Mouse (Mus musculus) embryonic facial prominence, embryonic 12.5 days (tissue): ENCODE data around the gene Npas3. TPM values are rescaled to one million over a fixed set of nuclear protein-coding genes. Genes with fewer than 3 reads are reported as not detected.

Experiments used
- ATAC-seq: fragments of 200-750 bp; cut with Nextera tagmentation; 2 replicates; pipeline ENCODE4 v1.8.0; 2017; ENCODE audit not compliant: insufficient number of reproducible peaks, insufficient read depth, low FRiP score, low TSS enrichment
- H3K27ac ChIP-seq: fragments of 300-500 bp; sonication (generic); 2 replicates; pipeline ENCODE4 v1.5.1; 2016; ENCODE audit warnings: mild to moderate bottlenecking
- H3K27me3 ChIP-seq: fragments of 300-500 bp; sonication (generic); 2 replicates; pipeline ENCODE4 v1.6.1; 2016; ENCODE audit warnings: mild to moderate bottlenecking, moderate library complexity
- H3K36me3 ChIP-seq: fragments of 300-500 bp; sonication (generic); 2 replicates; pipeline ENCODE4 v1.6.1; 2016; ENCODE audit warnings: mild to moderate bottlenecking
- H3K4me1 ChIP-seq: fragments of 300-500 bp; sonication (generic); 2 replicates; pipeline ENCODE4 v1.6.1; 2016
- H3K4me2 ChIP-seq: fragments of 300-500 bp; sonication (generic); replicated peaks from 2 replicates; pipeline ENCODE4 v1.6.1; 2016; ENCODE audit warnings: mild to moderate bottlenecking, moderate library complexity
- H3K4me3 ChIP-seq: fragments of 300-500 bp; sonication (generic); 2 replicates; pipeline ENCODE4 v1.5.1; 2016; ENCODE audit warnings: mild to moderate bottlenecking
- H3K9ac ChIP-seq: fragments of 300-500 bp; sonication (generic); 2 replicates; pipeline ENCODE4 v1.6.1; 2016; ENCODE audit warnings: mild to moderate bottlenecking, moderate library complexity
- H3K9me3 ChIP-seq: fragments of 300-500 bp; sonication (generic); 2 replicates; pipeline ENCODE4 v1.6.1; 2016; ENCODE audit warnings: mild to moderate bottlenecking, moderate library complexity
- WGBS: fragments of 180-500 bp; shearing (Covaris S2); methylation state at CpG from one replicate; pipeline ENCODE4 v1.1.7; 2016; 5-methylcytosine and 5-hydroxymethylcytosine counted together
- polyA plus RNA-seq: library from polyadenylated mRNA; unstranded; fragments of >200 nt; fragmentation: Nextera tagmentation; extraction: Ambion mirVana; gene quantifications from 2 replicates; pipeline ENCODE4 v1.2.1, GENCODE M21; 2016

The Npas3 gene
- polyA plus RNA-seq, 1 experiment from 2014 or later = 6.4 TPM

GRCm38 (mm10) chr12:54101307-54101870 lies 852.9 kb downstream of the Npas3 start:
- Histone ChIP-seq H3K4me3 (no peak overlapping the region), H3K9ac (no peak overlapping the region), H3K27me3 (no peaks in the 10 kb centered on the region), H3K36me3 (no peaks in the 10 kb centered on the region), H3K27ac (no peak overlapping the region), H3K4me1 (no peaks in the 10 kb centered on the region), H3K9me3 (no peaks in the 10 kb centered on the region), H3K4me2 (no peak overlapping the region)
- 67% methylated on average over 5 of the region's 5 CpGs for WGBS
- ATAC-seq = no peak

GRCm38 (mm10) chr12:54102500-54102899 lies 854.0 kb downstream of the Npas3 start:
- H3K27ac ChIP-seq = no peak overlapping the region
- no peak for ATAC-seq
- H3K9ac ChIP-seq = no peak overlapping the region
- no peaks in the 10 kb centered on the region for H3K4me1 ChIP-seq
- H3K9me3 ChIP-seq = no peaks in the 10 kb centered on the region
- H3K4me3 ChIP-seq = no peak overlapping the region
- no peaks in the 10 kb centered on the region for H3K36me3 ChIP-seq
- H3K4me2 ChIP-seq = no peak overlapping the region
- no peaks in the 10 kb centered on the region for H3K27me3 ChIP-seq
- 60% methylated on average over 6 of the region's 6 CpGs for WGBS

- Histone ChIP-seq H3K4me1 (no peaks in the 10 kb centered on the region), H3K9ac (no peak overlapping the region), H3K4me3 (no peak overlapping the region), H3K9me3 (no peaks in the 10 kb centered on the region), H3K4me2 (no peak overlapping the region), H3K36me3 (no peaks in the 10 kb centered on the region), H3K27ac (no peak overlapping the region), H3K27me3 (no peaks in the 10 kb centered on the region)
- WGBS = 52% methylated on average over 5 of the region's 5 CpGs
- no peak for ATAC-seq
These were observed 857.1 kb downstream of the Npas3 start for GRCm38 (mm10) chr12:54105531-54105930.

- Histone ChIP-seq H3K4me1 (no peaks in the 10 kb centered on the region), H3K27ac (no peak overlapping the region), H3K36me3 (no peaks in the 10 kb centered on the region), H3K9me3 (no peaks in the 10 kb centered on the region), H3K4me2 (no peak overlapping the region), H3K27me3 (no peaks in the 10 kb centered on the region), H3K9ac (no peak overlapping the region), H3K4me3 (no peak overlapping the region)
- WGBS = 72% methylated on average over 3 of the region's 3 CpGs
- ATAC-seq = no peak
These were observed 857.5 kb downstream of the Npas3 start for GRCm38 (mm10) chr12:54105946-54106345.

- WGBS = 34% methylated on average over 2 of the region's 2 CpGs
- Histone ChIP-seq H3K9ac (no peak overlapping the region), H3K4me3 (no peak overlapping the region), H3K27ac (no peak overlapping the region), H3K27me3 (no peaks in the 10 kb centered on the region), H3K4me1 (no peaks in the 10 kb centered on the region), H3K36me3 (no peaks in the 10 kb centered on the region), H3K4me2 (no peak overlapping the region), H3K9me3 (no peaks in the 10 kb centered on the region)
- ATAC-seq = no peak
These were observed 861.9 kb downstream of the Npas3 start for GRCm38 (mm10) chr12:54110342-54110741.

- no peaks in the 10 kb centered on the region for H3K9me3 ChIP-seq
- no peaks in the 10 kb centered on the region for H3K4me1 ChIP-seq
- WGBS = 34% methylated on average over 3 of the region's 3 CpGs
- no peak overlapping the region for H3K27ac ChIP-seq
- no peak for ATAC-seq
- H3K36me3 ChIP-seq = no peaks in the 10 kb centered on the region
- H3K4me2 ChIP-seq = no peak overlapping the region
- H3K4me3 ChIP-seq = no peak overlapping the region
- no peaks in the 10 kb centered on the region for H3K27me3 ChIP-seq
- no peak overlapping the region for H3K9ac ChIP-seq
These were observed 862.5 kb downstream of the Npas3 start for GRCm38 (mm10) chr12:54110930-54111329.

GRCm38 (mm10) chr12:54120386-54120785 lies 871.9 kb downstream of the Npas3 start:
- H3K27me3 ChIP-seq = no peaks in the 10 kb centered on the region
- no peak overlapping the region for H3K9ac ChIP-seq
- 77% methylated on average over 1 of the region's 1 CpGs for WGBS
- H3K4me3 ChIP-seq = no peak overlapping the region
- no peaks in the 10 kb centered on the region for H3K9me3 ChIP-seq
- H3K36me3 ChIP-seq = no peaks in the 10 kb centered on the region
- H3K4me1 ChIP-seq = no peaks in the 10 kb centered on the region
- H3K27ac ChIP-seq = no peak overlapping the region
- H3K4me2 ChIP-seq = no peak overlapping the region
- no peak for ATAC-seq

GRCm38 (mm10) chr12:54121286-54121685 lies 872.8 kb downstream of the Npas3 start:
- ATAC-seq = no peak
- Histone ChIP-seq H3K27me3 (no peaks in the 10 kb centered on the region), H3K27ac (no peak overlapping the region), H3K36me3 (no peaks in the 10 kb centered on the region), H3K9ac (no peak overlapping the region), H3K9me3 (no peaks in the 10 kb centered on the region), H3K4me1 (no peaks in the 10 kb centered on the region), H3K4me3 (no peak overlapping the region), H3K4me2 (no peak overlapping the region)
- WGBS = 72% methylated on average over 3 of the region's 3 CpGs
